Mouse (Mus musculus) heart, postnatal 4 days (tissue): Measurements from ENCODE around the gene Pxt1. TPM values are rescaled to one million over a fixed set of nuclear protein-coding genes. Genes with fewer than 3 reads are reported as not detected.

Experiments
- DNase-seq: peaks from one replicate; pipeline ENCODE4 v3.0.0; 2021
- total RNA-seq, 2 experiments: library from RNA; stranded (reverse); gene quantifications; 2 replicates each; pipeline ENCODE4 v1.2.3; 2021

Gene Pxt1
- total RNA-seq, 2 experiments from 2014 or later = not detected

DNA sequence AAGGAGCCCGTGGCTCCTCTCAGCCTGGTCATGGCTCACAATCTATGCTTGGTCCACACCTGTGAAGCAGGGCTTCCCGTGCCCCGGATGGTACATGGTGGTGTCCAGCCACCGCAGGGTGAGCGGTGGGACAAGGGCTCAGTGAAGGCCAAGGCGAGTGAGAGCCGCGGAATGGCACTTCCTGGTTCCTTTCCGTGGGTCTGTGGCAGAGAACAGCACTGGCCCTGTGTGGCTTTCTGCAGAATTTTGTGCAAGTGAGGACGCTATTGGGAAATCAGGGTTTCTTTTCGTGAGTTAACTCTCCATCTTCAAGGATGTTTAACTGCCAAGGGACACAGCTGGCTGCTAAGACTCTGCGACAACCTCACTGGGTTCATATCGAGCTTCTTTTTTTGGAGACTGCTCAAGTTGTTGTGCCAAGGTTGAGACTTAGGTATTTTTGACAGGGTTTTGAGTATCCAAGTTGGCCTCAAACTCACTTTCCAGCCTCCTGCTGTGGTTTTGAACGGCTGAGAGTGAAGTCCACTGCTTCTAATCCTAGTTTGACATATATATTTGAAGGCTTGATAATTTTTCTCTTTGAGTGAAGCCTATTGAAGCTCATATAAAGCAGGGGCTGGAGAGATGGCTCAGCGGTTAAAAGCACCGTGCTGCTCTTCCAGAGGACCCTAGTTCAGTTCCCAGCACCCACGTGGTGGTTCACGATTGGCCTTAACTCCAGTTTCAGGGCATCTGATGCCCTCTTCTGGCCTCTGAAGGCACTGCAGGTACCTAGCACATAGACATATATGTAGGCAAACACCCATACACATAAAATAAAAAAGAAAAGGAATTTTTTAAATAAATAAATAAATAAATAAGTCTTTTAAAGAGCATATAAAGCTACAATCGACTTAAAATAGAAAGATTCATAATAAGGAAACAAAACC, 3.6 kb upstream of the Pxt1 start:
- DNase-seq = no peak

DNA sequence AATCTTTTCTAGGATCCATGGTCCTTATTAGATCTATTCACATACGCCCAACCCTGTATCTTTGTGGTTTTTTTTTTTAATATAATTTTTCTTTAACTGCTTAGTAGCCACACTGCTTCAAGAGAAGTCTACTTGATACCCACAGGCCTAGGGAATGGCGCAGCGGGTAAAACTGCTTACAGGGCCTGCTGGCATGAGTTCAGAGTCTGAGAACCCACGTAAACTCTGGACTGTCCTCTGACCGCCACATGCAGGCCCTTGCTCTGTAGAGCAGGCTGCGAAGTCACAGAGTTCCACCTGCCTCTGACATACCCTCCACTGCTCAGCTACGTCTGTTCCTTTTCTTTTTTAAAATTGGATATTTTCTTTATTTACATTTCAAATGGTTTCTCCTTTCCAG, 841 bp upstream of the Pxt1 start:
- no peak for DNase-seq

DNA sequence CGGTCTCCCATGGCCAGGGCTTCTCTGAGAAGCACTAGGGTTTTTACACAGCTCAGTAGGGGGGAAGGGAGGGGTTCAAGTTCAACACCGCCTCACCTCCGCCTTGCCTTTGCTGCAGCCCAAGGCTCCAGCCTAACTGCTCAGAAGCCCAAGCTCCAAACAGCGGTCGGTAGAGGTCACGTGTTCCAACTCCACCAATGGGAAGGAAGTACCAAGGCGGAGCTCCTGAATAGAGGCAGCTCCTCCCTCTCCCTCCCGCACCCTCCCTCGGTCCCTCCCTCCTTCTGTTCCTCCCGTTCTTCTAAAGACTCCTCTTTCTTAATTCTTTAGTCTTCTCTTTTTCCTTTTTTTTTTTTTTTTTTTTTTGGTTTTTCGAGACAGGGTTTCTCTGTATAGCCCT, 1.5 kb downstream of the Pxt1 start:
- DNase-seq = no peak

DNA sequence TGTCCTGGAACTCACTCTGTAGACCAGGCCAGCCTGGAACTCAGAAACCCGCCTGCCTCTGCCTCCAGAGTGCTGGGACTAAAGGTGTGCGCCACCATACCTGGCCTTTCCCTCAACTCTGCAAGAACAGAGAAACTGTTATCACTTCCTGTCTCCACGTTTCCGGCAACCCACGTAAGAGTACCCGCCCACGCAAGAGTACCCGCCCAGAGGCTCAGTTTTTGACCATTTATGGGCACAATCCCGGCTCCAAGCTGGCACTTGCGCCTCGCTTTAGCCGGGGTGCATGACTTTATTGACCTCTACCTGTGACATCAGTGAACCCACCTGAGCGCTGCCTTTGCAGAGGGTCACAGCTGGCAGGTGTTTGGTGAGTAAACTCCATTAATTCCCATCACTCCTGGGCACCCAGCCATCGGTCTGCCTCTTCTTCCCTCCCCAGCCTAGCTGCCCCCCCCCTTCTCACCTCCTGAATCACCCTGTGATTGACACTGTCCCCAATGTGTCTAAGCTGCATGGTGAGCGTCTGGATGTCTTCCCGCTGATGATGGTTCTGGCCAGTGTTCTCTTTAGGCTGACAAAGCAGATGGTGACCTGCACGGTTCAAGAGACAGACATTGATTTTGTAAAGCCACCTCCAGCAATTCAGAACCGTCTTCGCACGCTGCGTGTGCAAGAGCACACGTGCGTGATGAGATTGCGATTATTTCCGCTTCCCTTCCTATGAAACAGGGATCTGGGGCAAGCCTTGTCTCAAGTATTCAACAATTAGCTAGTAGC, 2.7 kb downstream of the Pxt1 start:
- DNase-seq = no peak

DNA sequence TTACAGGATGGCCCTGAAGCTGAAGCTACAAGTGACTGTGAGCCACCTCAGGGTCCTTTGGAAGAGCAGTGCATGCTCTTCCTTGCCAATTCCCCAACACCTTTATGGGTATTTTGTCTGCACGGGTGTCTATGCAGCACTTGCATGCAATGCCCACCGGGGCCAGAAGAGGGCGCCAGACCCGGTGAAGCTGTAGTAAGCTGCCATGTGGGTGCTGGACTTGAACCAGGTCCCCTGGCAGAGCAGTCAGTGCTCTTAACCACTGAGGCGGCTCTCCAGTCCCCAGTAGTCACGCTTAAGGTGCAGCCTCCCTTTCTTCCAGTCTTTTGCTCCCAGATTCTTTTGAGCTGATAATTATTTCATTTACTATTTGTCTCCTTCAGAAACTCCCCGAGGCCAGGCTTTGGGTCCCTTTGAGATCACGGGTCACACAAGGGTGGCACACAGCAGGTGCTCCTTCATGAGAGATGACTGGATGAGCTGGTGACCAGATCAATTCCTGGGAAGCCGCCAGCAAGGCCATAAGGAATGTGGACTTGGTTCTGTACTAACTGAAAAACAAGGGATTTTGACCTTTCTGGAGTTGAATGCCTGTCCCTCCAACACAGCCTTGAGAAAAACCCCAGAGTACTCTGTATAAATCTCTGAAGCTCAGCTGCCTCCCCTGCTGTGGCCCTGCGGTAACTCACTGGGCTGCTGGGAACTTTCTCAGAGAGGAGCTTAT, 6.9 kb downstream of the Pxt1 start:
- DNase-seq = peak; percentile 60

DNA sequence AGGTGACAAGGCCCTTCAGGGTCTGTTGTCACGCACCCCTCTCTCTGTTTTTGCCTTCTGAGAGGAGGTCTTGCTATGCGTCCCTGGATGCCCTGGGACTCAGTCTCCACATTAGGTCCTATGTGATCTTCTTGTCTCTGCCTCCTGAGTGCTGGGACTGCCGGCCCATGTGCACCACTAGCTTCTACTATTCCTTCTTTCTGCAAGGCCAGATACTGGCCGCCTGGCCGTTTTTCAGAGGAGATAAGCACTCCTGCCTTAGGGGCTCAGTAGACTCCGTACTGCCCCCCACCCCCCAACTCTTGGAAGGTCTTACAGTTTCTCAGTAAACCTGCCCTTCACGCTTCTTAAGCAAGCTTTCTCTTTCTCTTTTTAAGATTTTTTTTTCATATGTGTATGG, 7.5 kb downstream of the Pxt1 start:
- no peak for DNase-seq

DNA sequence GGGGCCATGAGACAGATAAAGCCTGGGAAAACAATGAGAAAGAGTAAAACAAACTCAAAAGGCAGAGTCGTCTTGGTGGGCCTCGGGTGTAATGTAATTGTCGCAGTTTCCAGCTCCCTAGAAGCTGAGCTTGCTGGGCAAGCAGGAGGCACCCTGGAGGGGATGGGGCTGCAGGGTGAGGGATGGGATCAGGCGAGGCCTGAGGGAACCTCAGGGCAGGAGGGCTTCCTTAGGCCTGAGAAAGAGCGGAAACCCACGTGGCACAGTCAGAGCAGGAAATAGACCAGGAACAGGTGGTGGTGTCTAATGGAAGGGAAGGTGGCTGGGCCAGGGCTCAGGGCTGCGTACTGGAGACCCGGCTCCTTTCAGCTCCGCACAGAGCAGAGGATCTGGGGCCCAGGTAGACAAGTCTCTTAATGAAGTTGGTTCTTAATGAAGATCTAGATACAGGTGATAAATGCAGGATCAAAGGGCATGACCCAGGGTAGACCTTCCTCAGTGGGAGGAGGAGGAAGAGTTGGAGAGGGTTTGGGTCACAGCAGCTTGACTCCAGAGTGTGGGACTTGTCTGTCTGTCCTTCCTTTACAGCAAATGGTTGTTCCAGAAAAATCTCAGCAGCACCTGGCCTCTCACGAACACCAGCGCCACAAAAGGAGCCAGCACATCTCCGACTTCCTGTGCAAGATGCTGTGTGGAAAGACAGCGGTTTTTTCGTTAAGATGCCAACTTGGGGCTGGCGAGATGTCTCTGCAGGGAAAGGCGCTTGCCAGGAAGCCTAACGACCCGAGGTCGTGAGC, 9.3 kb downstream of the Pxt1 start:
- no peak for DNase-seq

DNA sequence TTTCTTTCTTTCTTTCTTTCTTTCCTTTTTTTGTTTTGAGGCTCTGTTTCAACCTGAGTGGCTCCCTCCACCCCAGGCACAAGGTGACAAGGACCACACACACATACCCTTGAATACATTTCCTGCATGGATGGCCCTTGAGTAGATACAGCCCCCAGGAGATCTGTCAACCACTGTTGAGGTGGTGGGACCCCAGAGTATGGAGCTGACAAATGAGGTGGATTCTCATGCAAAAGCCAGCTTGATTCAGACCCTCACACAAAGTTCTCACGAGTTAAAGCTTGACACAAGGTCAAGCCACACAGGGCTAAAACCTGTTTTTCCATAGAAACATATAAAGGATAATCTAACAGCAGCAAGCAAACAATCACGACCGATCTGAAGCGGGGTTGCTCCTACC, 11.4 kb downstream of the Pxt1 start:
- DNase-seq = no peak

DNA sequence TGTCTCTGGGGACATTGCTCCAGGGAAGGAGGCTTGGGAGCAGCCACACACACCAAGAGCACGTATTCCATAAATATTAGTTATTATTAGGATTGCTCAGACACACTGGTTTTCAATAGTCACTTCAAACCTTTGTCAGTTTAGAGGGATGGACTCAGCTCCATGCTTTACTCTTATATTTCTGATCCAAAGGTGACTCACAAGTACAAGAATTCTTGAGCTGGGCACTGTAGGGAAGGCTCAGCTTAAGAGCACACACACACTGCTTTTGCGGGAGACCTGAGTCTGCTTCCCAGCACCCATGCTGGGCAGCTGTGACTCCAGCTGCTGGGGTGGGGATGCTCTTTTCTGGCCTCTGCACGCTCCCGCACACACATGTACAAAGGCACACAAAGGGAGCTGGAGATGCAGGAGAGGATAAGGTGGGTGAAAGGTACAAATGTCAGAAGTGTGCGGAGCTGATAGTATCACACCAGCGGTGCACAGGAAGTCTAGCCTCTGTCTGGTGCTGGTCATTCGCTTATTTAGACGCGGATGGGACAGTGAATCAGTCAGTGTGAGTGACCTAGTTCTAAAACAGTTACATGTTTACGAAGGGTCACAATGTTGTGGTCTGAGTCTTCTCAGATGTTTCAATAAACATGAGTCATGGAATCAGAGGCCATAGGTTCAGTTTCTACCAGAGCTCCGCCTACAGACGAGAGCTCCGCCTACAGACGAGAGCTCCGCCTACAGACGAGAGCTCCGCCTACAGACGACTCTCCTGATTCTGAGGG, 12.0 kb downstream of the Pxt1 start:
- DNase-seq = no peak

DNA sequence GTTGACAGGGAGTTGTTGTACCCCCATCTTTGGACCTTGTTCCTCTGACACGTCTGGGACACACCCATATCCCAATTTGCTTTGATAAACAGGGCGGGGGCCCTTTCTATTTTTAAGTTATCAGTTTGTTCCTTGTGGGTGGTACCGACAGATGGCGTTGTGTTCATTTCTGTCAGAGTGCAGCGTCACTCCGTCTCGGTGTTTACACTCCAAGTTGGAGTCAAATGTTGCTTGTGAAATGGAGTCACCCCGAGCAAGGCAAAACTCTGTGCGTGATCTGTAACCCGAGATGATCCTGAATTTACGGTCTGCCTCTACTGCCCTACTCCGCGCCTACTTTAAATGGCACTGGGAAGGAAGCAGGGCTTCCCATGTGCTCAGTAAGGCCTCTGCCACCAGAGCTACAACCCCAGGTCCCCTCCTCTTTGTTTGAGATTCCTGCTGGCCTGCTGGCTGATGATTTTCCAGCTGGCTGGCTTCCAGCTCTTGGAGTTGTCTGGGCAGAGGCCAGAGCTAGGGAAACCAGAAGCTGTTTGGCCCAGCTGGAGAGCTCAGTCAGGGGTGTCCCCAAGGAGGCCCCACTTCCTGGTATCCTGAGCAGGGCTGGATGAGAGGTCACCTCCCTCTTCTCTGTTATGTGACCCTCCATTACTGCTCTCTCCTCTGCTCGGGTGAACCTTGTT, 13.1 kb downstream of the Pxt1 start:
- peak; percentile 99 for DNase-seq

DNA sequence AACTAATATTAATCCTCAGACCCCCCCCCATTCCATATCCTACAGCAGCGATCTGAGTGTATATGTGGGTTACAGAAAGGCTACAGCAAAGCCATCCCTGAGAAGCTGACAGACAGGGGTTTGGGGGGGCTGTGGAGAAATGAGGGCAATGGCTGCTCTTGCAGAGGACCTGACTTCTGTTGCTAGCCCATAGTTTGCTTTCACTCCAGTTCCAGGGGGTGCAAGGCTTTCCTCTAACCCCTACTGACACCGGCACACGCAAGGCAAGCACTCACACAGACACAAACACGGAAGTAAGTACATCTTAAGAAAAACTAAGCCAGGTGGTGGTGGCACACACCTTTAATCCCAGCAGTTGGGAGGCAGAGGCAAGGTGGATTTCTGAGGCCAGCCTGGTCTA, 14.3 kb downstream of the Pxt1 start:
- DNase-seq = no peak

DNA sequence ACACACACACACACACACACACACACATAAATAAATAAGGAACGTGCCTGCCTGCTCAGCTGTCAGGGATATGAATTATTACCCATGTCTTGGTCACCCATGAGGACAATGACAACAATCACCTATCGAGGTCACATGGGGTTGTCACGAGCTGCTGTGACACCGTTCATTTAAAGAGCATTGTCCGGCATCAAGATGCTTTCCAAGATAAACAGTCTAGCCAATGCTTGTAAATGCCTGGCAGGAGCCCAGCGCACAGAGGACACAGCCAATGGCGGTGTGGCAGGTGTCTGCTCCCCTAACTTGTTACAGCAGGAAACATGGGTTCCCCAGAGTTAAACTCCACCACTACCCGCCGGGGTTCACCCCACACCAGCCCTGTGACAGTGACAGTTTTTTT, 15.6 kb downstream of the Pxt1 start:
- DNase-seq = no peak

DNA sequence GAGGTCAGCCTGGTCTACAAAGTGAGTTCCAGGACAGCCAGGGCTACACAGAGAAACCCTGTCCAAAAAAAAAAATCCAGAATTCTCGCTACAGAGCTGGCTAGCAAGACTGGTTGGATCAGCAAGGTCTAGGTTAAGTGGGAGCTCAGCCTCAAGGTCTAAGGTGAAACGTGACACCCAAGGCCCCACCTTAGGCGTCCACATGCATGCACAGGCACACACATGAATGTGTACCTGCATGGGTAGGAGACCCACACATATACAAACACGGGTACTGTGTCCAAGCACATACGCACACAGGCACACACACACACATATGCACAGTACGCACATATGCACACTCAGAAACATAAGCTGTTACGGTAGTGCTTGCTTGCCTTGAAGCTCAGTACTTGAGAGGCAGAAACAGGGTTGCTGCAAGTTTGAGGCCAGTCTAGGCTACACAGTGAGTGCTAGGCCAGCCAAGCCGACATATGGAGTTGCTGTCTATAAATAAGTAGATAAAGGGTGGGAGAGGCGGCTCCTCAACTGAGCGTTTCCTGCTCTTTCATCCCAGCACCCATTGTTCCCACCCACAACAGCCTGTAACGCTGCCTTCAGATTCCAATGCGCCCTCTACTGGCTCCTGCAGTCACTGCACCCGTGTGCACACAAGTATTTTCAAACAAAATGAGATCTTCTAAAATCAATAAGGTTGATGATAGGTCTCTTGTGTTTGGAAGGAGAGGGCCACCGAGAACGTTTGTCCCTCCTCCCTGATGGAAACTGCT, 16.6 kb downstream of the Pxt1 start:
- DNase-seq = peak; percentile 68

DNA sequence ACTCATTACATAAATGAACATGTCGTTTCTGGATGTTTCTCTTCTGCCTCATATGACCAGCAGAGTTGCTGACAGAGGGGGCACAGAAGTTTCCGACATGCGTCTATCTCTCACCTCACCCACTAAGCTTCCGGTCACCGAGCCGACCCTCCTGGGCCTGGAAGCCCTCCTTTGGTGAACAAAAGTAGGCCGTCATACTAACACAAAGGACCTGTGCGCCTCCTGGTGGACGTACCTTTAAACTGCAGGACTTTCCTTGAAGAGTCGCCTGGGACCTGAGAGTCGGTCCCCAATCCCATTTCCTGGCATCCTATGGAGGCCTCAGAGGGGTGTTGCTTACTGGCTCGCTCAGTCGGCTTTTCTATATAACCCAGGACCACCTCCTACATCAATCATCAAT, 17.3 kb downstream of the Pxt1 start:
- DNase-seq = peak; percentile 88

DNA sequence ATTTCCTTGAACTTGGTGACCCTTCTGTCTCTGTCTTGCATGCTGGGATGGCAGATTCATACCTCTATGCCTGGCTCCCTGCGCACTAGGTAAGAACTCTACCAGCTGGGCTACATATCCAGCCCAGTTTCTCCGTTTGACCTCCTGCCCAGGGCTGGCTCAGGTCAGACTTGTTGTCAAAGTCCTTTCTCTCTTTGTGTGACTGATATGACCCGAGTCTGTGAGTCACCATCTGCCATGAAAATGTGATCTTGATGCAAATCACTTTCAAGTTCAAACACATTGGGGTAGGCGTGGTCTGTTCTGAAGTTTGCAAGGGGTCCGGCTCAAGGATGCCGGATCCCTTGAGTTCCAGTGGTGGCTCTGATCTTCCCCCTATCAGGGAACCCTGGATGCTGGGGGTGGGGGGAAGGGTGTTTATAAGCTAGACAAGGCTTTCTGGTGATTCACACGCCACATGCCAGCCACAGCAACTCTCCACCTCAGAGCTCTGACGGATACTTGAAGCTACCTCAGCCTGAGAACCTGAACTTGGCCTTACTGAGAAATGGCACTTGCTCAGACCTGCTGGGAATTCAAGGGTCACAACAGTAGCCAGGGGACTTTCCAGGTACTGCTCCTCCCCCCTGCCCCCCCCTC, 18.6 kb downstream of the Pxt1 start:
- no peak for DNase-seq

DNA sequence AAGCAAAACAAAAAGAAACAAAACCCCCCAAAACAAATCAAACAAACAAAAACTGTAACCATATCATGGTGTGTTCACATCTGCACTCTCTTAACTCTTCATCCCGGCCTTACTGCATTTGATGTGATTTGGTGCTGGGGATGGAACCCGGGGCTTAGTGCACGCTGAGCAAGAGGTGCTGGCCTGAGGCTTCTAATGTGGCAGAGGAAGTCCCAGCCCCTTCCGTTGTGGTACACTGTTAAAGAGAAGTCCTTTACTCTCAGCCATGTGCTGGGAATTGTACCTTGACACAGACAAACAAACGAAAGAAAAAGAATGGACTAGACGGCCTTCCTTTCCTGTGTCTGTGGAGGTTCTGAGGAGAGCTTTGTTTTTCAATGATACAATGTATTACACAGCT, 21.5 kb downstream of the Pxt1 start:
- DNase-seq = no peak

DNA sequence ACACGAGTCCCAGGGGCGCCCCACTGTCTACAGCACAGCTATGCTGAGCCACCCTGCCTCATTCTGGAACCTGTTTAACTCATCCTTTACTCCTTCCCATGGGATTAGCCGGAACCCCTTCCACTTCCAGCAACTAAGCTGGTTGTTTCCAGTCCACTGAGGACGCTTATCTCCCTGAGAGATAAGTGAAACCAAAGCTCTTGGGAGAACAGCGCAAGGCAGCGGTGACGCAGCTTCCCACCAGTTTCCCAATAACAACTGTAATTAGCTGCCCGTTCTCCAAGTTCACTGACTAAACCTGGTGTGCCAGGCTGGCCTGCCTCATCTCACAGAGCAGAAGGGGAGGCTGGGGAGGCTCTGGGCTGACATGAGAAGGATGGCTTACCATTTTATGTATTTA, 22.6 kb downstream of the Pxt1 start:
- DNase-seq = no peak

DNA sequence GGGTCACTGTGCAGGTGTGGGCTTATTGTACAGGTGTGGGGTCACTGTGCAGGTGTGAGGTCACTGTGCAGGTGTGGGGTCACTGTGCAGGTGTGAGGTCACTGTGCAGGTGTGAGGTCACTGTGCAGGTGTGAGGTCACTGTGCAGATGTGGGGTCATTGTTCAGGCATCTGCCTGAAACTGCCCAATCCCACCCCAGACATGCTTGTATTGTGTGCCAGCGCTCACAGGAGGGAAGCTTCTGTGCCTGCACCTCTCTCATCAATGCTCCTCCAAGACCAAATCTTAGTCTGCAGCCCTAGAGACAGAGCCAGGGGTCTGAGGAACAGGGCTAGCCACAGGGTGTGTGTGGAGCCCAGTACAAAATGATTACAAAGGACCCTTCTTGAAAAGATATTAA, 27.1 kb downstream of the Pxt1 start:
- no peak for DNase-seq

DNA sequence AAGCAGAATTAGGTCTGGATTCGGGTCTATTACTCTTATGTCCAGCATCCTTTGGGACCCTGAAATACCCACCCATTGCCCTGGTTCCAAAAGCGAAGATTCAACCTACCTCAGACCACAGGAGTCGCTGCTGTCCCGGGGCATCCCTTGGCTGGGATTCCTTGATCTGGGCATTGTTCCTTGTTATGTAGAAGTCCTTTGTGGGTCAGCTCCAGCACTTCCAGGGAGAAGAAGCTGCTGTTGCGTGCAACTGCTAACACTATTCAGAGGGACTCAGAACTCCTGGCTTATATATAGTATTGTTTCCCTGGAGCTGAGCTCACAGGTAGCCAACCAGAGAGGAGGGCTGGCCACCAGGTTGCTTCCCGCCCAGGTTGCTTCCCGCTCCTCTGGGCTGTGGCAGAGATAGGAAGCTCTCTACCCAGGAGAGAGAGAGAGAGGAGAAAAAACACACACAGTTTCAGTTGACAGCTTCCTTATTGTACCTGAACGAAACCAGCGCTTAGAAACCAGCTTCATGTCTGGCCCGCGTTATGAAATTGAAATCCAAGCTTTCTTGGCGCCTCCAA, 28.5 kb downstream of the Pxt1 start, which contains the start of gene 4930539E08Rik:
Gene 4930539E08Rik (minus strand): TSS at position 265 of the 569 bp plus-strand sequence.
- DNase-seq = no peak
